Mouse (Mus musculus): Measurements from ENCODE around the gene Acot2.
"Not testable (repeated sequence)": the region's sequence is repeated elsewhere in the genome, so short reads cannot be mapped to it uniquely, and the experiment has no call there.

Gene Acot2

GRCm38 (mm10) chr12:83987583-83988441, at the start of gene Acot2:
TSS of gene Acot2 (plus strand) at chr12:83987861.
- DNase-seq (ENCODE audit: low read depth, low spot score) = peak; percentile 69

DNA sequence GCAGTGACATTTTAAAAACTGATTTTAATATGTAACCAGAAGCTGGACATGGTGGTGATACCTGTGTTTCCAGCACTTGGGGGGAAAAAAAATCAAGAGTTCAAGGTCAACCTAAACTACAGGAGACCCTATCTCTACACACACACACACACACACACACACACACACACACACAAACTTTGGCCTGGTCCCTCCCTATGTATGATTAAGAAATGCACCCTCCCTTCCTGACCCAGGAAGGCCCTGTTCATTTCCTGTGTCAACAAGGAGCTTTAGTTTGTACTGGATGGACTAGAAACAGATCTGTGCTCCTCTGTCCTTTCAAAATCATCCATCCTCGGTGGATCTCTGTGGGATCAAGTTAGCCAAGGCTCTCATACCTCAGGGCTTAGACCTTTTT, 49.1 kb upstream of the Acot2 start:
- not testable (repeated sequence) for DNase-seq (ENCODE audit: low read depth, low spot score)

- no peak for DNase-seq (ENCODE audit: low read depth, low spot score)
These were observed 48.3 kb upstream of the Acot2 start for GRCm38 (mm10) chr12:83939332-83939731.

DNA sequence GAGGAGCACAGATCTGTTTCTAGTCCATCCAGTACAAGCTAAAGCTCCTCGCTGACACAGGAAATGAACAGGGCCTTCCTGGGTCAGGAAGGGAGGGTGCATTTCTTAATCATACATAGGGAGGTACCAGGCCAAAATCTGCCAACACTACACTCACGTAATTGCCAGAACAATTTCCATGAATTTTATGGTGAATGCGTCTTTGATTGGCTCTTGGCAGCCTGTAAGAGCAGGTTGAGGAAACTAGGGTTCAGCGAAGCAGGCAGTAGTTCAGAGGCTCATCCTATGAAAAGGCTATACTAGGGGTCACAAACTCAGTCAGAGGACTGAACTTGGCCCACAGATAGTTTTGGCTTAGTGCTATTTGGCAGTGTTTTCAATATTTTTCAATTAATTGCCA, 47.6 kb upstream of the Acot2 start:
- DNase-seq (ENCODE audit: low read depth, low spot score) = no peak

DNA sequence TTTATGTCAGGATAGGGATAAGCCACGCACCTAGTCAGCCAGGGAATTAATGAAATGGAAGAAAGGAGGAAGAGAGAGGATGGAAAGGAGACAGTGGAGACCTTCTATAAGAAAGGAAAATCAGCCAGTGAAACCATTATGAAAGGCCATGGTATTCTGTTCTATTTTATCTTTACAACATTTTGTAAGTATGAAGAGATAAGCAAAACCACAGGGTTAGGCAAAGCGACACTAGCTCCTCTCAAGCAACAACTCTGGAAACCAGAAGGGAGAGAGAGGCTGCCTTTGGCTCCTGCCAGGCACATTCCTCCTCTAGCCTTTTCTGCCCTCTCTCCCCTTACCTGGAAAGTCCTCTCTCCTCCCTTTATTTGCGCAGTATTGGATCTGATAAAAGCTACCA, 45.7 kb upstream of the Acot2 start:
- no peak for DNase-seq (ENCODE audit: low read depth, low spot score)

DNA sequence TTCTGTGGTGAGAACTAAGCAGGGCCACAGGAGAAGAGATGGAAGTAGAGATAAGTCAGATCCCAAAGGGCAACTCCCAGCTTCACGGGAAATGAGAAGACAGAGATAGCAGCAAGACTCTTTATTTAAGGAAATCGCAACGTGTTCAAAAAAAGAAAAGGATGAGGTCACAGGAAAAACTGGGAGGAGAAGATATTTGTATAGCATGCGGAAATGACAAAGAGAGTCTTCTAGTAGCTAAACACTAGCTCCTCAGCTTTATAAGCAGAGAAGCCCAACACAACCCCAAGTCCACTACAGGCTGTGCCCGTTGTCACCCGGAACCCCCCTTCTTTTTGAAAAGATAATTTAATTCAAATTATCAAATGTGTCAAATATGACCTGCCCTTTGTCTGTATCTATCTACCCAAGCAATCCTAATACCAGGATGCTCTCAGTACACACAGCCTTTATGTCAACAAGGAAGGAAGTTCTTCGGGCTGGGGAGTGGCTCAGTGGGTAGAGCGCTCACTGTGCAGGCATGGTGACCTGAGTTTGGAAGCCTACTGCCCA, 40.3 kb upstream of the Acot2 start:
- DNase-seq (ENCODE audit: low read depth, low spot score) = no peak

DNA sequence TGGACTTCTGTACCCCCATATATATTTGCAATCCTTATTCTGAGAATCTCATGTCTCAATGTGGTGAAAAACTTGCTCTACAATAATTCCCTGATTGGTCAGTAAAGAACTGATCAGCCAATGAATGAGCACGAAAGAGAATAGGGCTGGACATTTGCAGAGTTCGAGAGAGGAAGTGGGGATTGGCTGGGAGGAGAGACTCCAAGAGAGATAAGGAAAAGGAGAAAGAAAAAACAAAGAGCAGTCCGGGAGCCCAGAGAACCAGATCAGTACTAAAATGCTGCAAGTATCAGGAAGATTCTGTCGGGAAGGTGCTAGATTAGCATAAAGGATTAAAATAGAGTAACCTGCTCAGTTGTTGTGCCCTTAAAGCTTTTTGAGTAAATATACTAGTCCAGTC, 38.6 kb upstream of the Acot2 start:
- DNase-seq (ENCODE audit: low read depth, low spot score) = no peak

- no peak for DNase-seq (ENCODE audit: low read depth, low spot score)
These were observed 37.7 kb upstream of the Acot2 start for GRCm38 (mm10) chr12:83949776-83950492.

- DNase-seq (ENCODE audit: low read depth, low spot score) = peak; percentile 76
These were observed 37.2 kb upstream of the Acot2 start, which contains the start of gene Riox1 for GRCm38 (mm10) chr12:83950493-83950839. TSS of gene Riox1 (plus strand) at chr12:83950608.

GRCm38 (mm10) chr12:83950840-83951701, 36.6 kb upstream of the Acot2 start:
- peak; percentile 14 for DNase-seq (ENCODE audit: low read depth, low spot score)

GRCm38 (mm10) chr12:83951711-83952575, 35.7 kb upstream of the Acot2 start:
- no peak for DNase-seq (ENCODE audit: low read depth, low spot score)

DNA sequence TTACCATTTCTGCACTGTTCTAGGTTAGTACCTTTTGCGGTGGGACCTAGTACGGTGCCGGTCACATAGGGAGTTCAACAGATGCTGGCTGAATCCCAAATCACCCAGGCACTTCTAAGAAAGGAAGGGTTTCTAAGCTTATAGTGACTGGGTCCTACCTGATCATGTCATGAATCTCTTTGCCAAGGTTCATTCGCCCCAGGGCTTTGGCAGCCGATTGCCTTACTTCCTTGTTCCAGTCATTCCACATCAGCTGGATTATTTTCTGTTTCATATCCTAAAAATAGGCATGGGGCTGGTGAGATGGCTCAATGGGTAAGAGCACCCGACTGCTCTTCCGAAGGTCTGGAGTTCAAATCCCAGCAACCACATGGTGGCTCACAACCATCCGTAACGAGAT, 29.4 kb upstream of the Acot2 start:
- DNase-seq (ENCODE audit: low read depth, low spot score) = no peak

GRCm38 (mm10) chr12:83965235-83965634, 22.4 kb upstream of the Acot2 start:
- DNase-seq (ENCODE audit: low read depth, low spot score) = no peak

- no peak for DNase-seq (ENCODE audit: low read depth, low spot score)
These were observed 15.5 kb upstream of the Acot2 start for GRCm38 (mm10) chr12:83972117-83972516.

DNA sequence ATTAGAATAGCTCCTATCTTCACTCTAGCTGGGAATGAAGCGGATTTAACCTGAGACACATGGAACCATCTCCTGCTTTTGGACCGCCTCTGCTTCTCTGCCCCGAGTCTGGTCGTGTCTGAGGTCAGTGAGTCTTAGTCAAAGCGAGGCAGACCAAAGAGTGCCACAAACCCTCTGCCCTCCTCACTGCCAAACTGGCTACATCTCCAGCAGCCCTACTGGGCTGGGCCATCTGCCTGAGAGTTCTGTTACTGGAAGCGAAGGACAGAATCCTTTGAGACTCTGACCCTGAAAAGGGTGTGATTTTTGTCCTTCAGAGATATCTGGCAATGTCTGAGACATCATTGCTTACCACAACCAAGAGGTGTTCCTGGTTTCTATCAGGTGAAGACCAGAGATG, 8.8 kb upstream of the Acot2 start:
- DNase-seq (ENCODE audit: low read depth, low spot score) = no peak

DNA sequence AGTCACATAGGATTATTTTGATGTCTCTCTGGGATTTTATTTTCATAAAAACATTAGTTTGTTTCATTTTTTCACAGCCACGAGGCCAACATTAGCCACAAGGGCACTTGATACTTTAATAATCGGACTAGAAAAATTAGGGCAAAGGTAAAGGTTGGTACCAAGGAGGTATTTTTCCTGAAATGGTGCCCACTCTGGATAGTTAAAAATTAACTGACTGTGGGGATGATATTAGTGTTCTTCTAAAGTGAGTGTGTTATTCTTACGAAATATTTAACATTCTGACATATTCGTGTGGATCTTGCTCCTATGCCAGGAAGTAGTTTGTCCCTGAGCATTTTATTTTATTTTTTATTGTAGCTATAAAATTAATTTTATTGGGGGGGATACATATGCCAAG, 6.0 kb upstream of the Acot2 start:
- DNase-seq (ENCODE audit: low read depth, low spot score) = no peak

- no peak for DNase-seq (ENCODE audit: low read depth, low spot score)
These were observed 2.9 kb upstream of the Acot2 start, which contains the start of gene Heatr4 for GRCm38 (mm10) chr12:83984752-83985151. TSS of gene Heatr4 (minus strand) at chr12:83984852.

DNA sequence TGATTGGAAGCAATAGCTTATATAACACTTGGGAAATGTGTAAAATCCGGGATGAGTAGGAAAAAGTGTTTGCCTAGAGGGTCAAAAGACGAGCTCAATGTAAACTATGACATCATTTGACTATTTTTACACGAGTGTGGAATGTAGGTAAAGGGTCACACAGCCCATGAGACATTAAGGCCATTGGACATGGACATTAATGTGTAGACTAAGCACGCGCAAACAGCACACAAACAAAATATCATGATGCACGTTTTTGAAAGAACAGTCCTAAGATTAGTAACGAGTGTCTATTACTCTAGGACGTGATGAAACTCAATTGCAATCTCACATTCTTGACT, 449 bp upstream of the Acot2 start:
- no peak for DNase-seq (ENCODE audit: low read depth, low spot score)

- no peak for DNase-seq (ENCODE audit: low read depth, low spot score)
These were observed 822 bp downstream of the Acot2 start for GRCm38 (mm10) chr12:83988483-83988882.

- DNase-seq (ENCODE audit: low read depth, low spot score) = no peak
These were observed 1.7 kb downstream of the Acot2 start for GRCm38 (mm10) chr12:83989378-83989777.

DNA sequence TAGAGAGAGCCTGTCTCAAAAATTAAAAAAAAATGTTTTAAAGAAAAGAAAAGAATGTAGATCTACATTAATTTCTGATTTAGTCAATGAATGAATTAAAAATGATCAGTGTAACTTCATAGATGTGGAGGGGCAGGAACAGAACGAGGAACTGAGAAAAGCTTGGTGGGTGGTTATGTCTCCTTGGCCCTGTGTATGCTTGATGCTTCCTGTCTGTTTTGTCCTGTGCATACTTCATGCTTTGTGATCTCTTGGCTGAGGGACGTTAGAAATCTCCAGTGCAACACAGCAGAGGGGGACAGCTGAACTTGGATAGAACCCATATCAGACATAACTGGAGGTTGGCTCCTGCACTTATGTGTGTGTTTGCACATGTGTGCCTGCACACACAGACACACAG, 9.6 kb downstream of the Acot2 start:
- no peak for DNase-seq (ENCODE audit: low read depth, low spot score)

All from retina, postnatal 7 days (tissue).